Mouse (Mus musculus): Measurements from ENCODE around the gene Gm20908. TPM values are rescaled to one million over a fixed set of nuclear protein-coding genes. Genes with fewer than 3 reads are reported as not detected.

Gm20908 gene
- polyA plus RNA-seq (2015; fragmentation: Illumina TruSeq; extraction: RNeasy Lipid Tissue Mini Kit (QIAGEN cat#74804); ENCODE audit: low read depth, low replicate concordance) = not detected

DNA sequence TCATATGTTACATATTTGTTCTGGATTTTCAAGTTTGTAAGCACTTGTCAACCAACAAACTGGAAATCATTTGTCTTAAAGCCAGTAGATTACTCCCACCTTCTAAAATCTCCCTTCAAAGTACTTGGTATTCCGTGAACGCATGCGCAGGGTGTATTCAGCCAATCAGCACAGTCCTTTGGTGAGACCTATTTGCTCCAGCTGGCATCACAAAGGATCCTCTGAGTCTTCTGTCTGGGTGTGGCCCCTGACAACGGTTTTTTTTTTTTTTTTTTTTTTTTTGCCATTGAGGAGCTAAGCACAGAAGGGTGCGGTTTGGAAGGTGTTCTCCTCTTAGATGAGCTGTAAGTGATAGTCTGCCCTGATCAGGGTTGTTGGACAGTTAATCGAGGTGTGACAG is at the start of gene Gm20908:
Gene Gm20908, plus strand, starts transcription at position 301 of the 400 bp plus-strand sequence.

Measured in brain, adult 10 weeks (tissue).